Mouse (Mus musculus): ENCODE data around the gene Man1a2. TPM values are rescaled to one million over a fixed set of nuclear protein-coding genes. Genes with fewer than 3 reads are reported as not detected.

Gene Man1a2
- polyA plus RNA-seq, 1 experiment from 2014 or later, result 98.4 TPM

DNA sequence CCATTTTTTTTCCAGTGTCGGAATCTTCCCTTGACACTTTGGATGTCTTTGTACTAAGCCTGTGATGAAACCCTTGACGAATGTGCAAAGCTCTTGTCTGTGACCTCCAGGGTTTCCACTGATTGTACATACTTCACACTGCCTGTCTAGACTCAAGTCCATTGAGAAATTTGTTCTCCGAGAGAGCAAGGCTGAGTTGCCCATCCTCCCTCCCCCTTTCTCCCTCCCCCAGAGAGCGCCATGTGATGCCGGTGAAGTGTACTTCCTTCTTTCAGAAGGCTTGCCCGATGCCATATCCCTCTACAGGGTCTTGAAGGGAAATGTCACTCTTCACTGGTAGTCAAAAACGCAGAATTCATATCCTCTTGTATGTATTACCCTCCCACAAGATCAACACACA lies 26.8 kb upstream of the Man1a2 start:
- peaks cover 38% of the 10 kb centered on the region for H3K4me1 ChIP-seq (replicated peaks)
- no peak for ATAC-seq (ENCODE audit: insufficient number of reproducible peaks, insufficient read depth, low FRiP score, low TSS enrichment, low read depth)
- no peaks in the 10 kb centered on the region for H3K27me3 ChIP-seq
- H3K9me3 ChIP-seq, result no peaks in the 10 kb centered on the region
- no peaks in the 10 kb centered on the region for H3K36me3 ChIP-seq
- H3K4me3 ChIP-seq (replicated peaks), result no peak overlapping the region
- H3K4me2 ChIP-seq, result no peak overlapping the region
- 53% methylated on average over 7 of the region's 7 CpGs for WGBS
- H3K27ac ChIP-seq, result no peak overlapping the region
- no peak overlapping the region for H3K9ac ChIP-seq (replicated peaks)

DNA sequence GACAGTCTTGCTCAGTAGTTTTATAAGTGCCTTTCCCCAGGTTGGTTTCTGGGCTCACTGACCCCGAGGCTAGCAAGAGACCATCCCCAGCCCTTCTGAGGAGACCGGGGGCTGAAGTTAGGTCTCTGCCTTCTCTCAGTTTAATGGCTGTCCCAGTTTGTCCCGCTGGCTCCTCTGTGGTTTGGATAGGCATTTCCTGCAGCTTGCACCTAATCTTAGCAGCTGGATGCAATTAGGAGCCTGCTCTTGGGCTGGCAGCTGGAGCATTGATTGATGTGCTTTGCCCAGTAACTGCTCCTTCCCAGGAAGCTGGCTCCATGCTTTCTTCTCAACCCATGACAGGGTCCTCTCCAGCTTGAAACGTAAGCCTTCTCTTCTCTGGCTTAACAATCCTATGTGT lies 26.2 kb upstream of the Man1a2 start:
- 3% methylated on average over 4 of the region's 4 CpGs for WGBS
- ATAC-seq (ENCODE audit: insufficient number of reproducible peaks, insufficient read depth, low FRiP score, low TSS enrichment, low read depth), result peak; percentile 18; the same call in 1 of the 2 replicates
- H3K4me1 ChIP-seq (replicated peaks), result peaks cover 38% of the 10 kb centered on the region
- H3K4me2 ChIP-seq, result peak overlapping the region; percentile 39
- H3K9me3 ChIP-seq, result no peaks in the 10 kb centered on the region
- no peaks in the 10 kb centered on the region for H3K36me3 ChIP-seq
- no peaks in the 10 kb centered on the region for H3K27me3 ChIP-seq
- H3K9ac ChIP-seq (replicated peaks), result no peak overlapping the region
- peak overlapping the region; percentile 66 for H3K27ac ChIP-seq
- no peak overlapping the region for H3K4me3 ChIP-seq (replicated peaks)

DNA sequence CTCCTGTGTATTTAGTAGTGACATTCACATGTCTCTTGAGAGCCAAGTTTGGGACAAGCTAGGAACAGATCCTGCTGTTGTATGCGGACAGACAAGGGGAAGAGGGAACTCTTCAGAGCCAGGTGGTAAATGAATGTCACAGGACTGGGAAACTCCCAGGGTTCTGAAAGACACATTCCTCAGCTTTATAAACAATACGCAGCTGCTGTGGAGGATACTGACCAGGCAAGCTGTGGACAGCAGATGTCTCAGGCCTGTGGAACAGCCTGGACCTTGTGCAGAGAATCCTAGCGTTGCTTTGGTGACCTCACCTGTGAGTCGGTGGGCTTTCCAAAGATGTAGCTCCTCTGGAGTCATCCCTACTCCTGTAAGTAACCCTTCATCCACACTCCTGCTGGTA lies 21.8 kb upstream of the Man1a2 start:
- no peaks in the 10 kb centered on the region for H3K36me3 ChIP-seq
- no peak for ATAC-seq (ENCODE audit: insufficient number of reproducible peaks, insufficient read depth, low FRiP score, low TSS enrichment, low read depth)
- H3K9me3 ChIP-seq, result no peaks in the 10 kb centered on the region
- WGBS, result 86% methylated on average over 4 of the region's 4 CpGs
- H3K4me1 ChIP-seq (replicated peaks), result peaks cover 53% of the 10 kb centered on the region
- no peak overlapping the region for H3K4me3 ChIP-seq (replicated peaks)
- no peak overlapping the region for H3K4me2 ChIP-seq
- no peaks in the 10 kb centered on the region for H3K27me3 ChIP-seq
- H3K27ac ChIP-seq, result no peak overlapping the region
- no peak overlapping the region for H3K9ac ChIP-seq (replicated peaks)

DNA sequence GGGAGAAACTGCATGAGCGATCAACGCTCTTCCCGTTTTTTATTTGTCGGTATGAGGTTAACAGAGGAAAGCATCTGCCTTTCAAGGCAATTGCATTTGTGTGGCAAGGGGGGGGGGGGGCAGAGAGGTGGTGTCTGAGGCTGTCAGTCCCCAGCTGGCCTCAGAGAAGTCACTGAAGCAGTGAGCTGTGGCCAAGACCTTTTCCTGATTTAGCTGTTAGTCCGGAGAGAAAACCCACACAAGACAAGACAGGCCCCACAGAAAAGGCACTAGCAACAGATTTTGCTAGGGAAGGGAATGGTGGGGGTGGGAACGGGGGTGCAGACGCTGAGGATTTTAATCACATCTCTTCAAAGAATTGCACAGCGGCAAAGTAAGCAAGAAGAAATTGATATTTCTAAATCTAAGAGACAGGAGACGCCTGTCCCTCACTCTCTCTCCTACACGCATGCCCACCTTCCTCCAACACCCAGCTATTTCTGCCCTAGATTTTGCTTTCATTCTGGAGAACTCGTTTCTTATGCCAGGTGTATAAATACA lies 19.9 kb upstream of the Man1a2 start:
- no peak overlapping the region for H3K4me2 ChIP-seq
- no peak overlapping the region for H3K9ac ChIP-seq (replicated peaks)
- H3K36me3 ChIP-seq, result no peaks in the 10 kb centered on the region
- no peak overlapping the region for H3K4me3 ChIP-seq (replicated peaks)
- no peak for ATAC-seq (ENCODE audit: insufficient number of reproducible peaks, insufficient read depth, low FRiP score, low TSS enrichment, low read depth)
- H3K27me3 ChIP-seq, result no peaks in the 10 kb centered on the region
- no peaks in the 10 kb centered on the region for H3K9me3 ChIP-seq
- 71% methylated on average over 11 of the region's 11 CpGs for WGBS
- no peak overlapping the region for H3K27ac ChIP-seq
- peaks cover 35% of the 10 kb centered on the region for H3K4me1 ChIP-seq (replicated peaks)

DNA sequence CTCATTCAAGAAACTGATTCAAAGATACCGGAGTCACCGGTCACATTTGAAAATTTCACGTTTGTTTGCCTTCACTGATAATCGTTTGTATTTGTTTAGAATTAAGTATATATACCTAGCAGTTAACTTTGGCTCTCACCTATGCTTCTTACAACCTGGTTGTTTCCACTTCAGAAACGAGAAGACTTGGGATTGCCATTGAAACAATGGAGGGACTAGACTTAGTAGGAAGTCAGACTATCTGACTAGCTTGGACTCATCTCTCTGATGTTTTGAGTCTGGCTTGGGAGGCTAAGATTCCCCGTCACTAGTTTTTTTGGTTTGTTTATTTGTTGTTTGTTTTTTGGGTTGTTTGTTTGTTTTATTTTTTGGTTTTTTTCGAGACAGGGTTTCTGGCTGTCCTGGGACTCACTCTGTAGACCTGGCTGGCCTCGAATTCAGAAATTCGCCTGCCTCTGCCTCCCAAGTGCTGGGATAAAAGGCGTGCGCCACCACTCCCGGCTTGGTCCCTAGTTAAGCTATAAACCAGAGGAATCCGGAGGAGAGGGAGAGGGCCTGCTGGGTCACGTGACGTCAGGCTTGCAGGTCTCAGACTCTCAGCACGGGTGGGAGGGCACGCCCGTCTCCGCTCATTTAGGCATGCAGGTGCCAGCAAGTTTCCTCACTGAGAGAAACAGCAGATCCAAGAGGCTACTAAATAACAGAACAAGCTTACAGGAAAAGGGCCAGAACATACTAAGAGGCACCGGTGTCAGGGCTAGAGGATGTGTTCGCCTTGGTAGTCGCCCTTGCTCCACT lies 18.7 kb upstream of the Man1a2 start:
- peaks cover 35% of the 10 kb centered on the region for H3K4me1 ChIP-seq (replicated peaks)
- ATAC-seq (ENCODE audit: insufficient number of reproducible peaks, insufficient read depth, low FRiP score, low TSS enrichment, low read depth), result peak; percentile 33; the same call in 1 of the 2 replicates
- 65% methylated on average over 22 of the region's 22 CpGs for WGBS
- H3K9ac ChIP-seq (replicated peaks), result no peak overlapping the region
- no peaks in the 10 kb centered on the region for H3K36me3 ChIP-seq
- no peak overlapping the region for H3K4me2 ChIP-seq
- no peak overlapping the region for H3K4me3 ChIP-seq (replicated peaks)
- no peaks in the 10 kb centered on the region for H3K9me3 ChIP-seq
- no peaks in the 10 kb centered on the region for H3K27me3 ChIP-seq
- H3K27ac ChIP-seq, result no peak overlapping the region; the same call in 1 of the 2 replicates

DNA sequence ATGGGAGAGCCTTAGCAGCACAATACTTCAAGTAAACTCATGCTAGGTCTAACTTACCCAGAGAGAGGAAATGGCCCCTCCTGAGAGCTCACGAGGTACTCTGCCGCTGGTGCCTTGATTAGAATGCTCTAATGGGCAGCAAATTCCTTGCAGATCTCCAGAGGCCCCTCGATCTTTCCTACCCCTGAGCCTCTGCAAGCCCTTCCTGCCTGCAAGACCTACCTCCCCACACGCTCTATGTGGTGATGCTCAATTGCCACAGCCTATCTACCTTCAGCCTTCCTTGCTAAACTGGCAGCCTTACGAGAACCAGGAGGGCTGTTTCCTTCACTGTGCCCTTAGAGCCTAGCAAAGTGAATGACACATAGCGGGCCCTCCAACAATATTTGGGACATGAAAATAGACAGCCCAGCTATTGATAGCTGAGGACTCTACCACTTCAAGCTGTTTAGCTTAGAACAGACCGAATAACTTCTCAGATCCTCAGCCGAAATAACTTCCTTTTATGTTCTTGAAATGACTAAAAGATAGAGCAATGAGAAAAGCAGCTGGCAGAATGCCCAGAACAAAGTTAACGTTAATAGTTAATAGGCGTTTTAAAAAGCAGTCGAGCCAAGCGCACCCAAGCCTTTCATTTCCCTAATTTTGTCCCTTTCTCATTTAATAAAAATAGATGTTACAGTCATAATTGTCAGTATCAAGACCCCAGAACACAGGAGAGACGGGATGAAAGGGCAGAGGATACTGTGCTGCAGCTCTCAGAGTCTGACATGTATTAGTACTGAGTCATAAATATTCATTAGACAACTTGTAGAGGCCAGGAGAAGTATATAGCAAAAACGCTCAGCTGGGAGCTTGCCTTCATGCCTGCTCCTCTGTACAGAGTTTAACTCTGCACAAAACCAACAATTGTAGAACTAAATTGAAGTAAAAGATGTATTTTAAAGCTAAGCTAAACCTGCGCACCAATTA lies 17.9 kb upstream of the Man1a2 start:
- Histone ChIP-seq H3K9ac (replicated peaks) (no peak overlapping the region), H3K36me3 (no peaks in the 10 kb centered on the region), H3K4me2 (no peak overlapping the region; the same call in 1 of the 2 replicates), H3K27ac (peak overlapping the region; percentile 53; the same call in 1 of the 2 replicates), H3K27me3 (no peaks in the 10 kb centered on the region), H3K4me1 (replicated peaks) (peaks cover 32% of the 10 kb centered on the region), H3K9me3 (no peaks in the 10 kb centered on the region), H3K4me3 (replicated peaks) (no peak overlapping the region)
- ATAC-seq (ENCODE audit: insufficient number of reproducible peaks, insufficient read depth, low FRiP score, low TSS enrichment, low read depth), result no peak
- WGBS, result 35% methylated on average over 15 of the region's 15 CpGs

DNA sequence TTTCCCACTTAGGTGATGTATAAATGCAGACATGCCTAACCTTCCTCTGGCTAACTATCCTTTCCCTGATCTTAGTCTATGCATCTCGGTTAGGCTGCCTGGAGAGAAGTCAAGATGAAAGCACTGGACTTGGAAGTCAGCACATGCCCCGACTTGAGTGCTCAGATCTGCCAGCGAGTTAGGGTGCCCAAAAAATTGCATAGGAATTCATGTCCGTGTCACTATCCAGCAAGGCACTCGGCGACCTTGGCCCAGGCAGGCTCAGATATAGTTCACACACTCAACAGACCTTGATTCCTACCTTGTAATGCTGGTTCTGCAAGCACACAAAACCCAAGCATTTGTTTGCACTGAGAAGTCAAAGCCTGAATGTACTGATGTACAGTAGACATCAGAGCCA lies 3.4 kb upstream of the Man1a2 start:
- ATAC-seq (ENCODE audit: insufficient number of reproducible peaks, insufficient read depth, low FRiP score, low TSS enrichment, low read depth), result no peak
- WGBS, result 81% methylated on average over 6 of the region's 6 CpGs
- no peak overlapping the region for H3K4me2 ChIP-seq
- peaks cover 8% of the 10 kb centered on the region; the same call in 1 of the 2 replicates for H3K4me1 ChIP-seq (replicated peaks)
- no peak overlapping the region for H3K9ac ChIP-seq (replicated peaks)
- no peak overlapping the region for H3K4me3 ChIP-seq (replicated peaks)
- no peak overlapping the region for H3K27ac ChIP-seq
- H3K27me3 ChIP-seq, result no peaks in the 10 kb centered on the region
- no peaks in the 10 kb centered on the region for H3K36me3 ChIP-seq
- no peaks in the 10 kb centered on the region for H3K9me3 ChIP-seq

- Histone ChIP-seq H3K4me2 (peak overlapping the region; percentile 90; the same call in 1 of the 2 replicates), H3K4me3 (replicated peaks) (no peak overlapping the region), H3K9me3 (no peaks in the 10 kb centered on the region), H3K36me3 (no peaks in the 10 kb centered on the region), H3K9ac (replicated peaks) (no peak overlapping the region), H3K27me3 (no peaks in the 10 kb centered on the region), H3K4me1 (replicated peaks) (peaks cover 22% of the 10 kb centered on the region), H3K27ac (no peak overlapping the region)
- WGBS, result 86% methylated on average over 8 of the region's 8 CpGs
- ATAC-seq (ENCODE audit: insufficient number of reproducible peaks, insufficient read depth, low FRiP score, low TSS enrichment, low read depth), result no peak
These were observed 1.5 kb upstream of the Man1a2 start for GRCm38 (mm10) chr3:100686756-100687155.

- Histone ChIP-seq H3K27ac (peak overlapping the region; percentile 98), H3K9ac (replicated peaks) (peak overlapping the region; percentile 99), H3K27me3 (no peaks in the 10 kb centered on the region), H3K4me2 (peak overlapping the region; percentile 90), H3K4me1 (replicated peaks) (peaks cover 29% of the 10 kb centered on the region), H3K9me3 (no peaks in the 10 kb centered on the region), H3K36me3 (no peaks in the 10 kb centered on the region), H3K4me3 (replicated peaks) (peak overlapping the region; percentile 88)
- ATAC-seq (ENCODE audit: insufficient number of reproducible peaks, insufficient read depth, low FRiP score, low TSS enrichment, low read depth), result peak; percentile 89
- 1% methylated on average over 65 of the region's 77 CpGs for WGBS
These were observed 564 bp upstream of the Man1a2 start for GRCm38 (mm10) chr3:100685763-100686370.

- Histone ChIP-seq H3K9me3 (no peaks in the 10 kb centered on the region), H3K27ac (no peak overlapping the region), H3K4me3 (replicated peaks) (peak overlapping the region; percentile 88), H3K27me3 (no peaks in the 10 kb centered on the region), H3K9ac (replicated peaks) (peak overlapping the region; percentile 99), H3K36me3 (no peaks in the 10 kb centered on the region), H3K4me1 (replicated peaks) (peaks cover 34% of the 10 kb centered on the region), H3K4me2 (peak overlapping the region; percentile 90)
- under 1% methylated on average over 25 of the region's 25 CpGs for WGBS
- ATAC-seq (ENCODE audit: insufficient number of reproducible peaks, insufficient read depth, low FRiP score, low TSS enrichment, low read depth), result no peak
These were observed 898 bp downstream of the Man1a2 start for GRCm38 (mm10) chr3:100684234-100684975.
